Mouse (Mus musculus): Measurements from ENCODE around the gene Olfr25.

The Olfr25 gene

GRCm38 (mm10) chr9:38328760-38329159, at the start of gene Olfr25:
Olfr25 (plus strand) TSS chr9:38329060.
- DNase-seq (ENCODE audit: low read depth, low spot score), result no peak

- no peak for DNase-seq (ENCODE audit: low read depth, low spot score)
Observed at GRCm38 (mm10) chr9:38290807-38291206, 38.1 kb upstream of the Olfr25 start, which contains the start of gene Olfr896-ps1. Olfr896-ps1 (plus strand) TSS chr9:38291107.

GRCm38 (mm10) chr9:38348111-38348510, 19.3 kb downstream of the Olfr25 start, which contains the start of gene Olfr898:
Olfr898 (plus strand) TSS chr9:38348411.
- no peak for DNase-seq (ENCODE audit: low read depth, low spot score)

- no peak for DNase-seq (ENCODE audit: low read depth, low spot score)
Observed at GRCm38 (mm10) chr9:38366596-38366995, 37.7 kb downstream of the Olfr25 start, which contains the start of gene Olfr250. Olfr250 (plus strand) TSS chr9:38366896.

GRCm38 (mm10) chr9:38376786-38377185, 47.9 kb downstream of the Olfr25 start, which contains the start of gene Olfr251:
Olfr251 (plus strand) TSS chr9:38377086.
- DNase-seq (ENCODE audit: low read depth, low spot score), result no peak
